In genomic region chr17:33091630-33092029, GRCm38 (mm10) we compare ENCODE assay signal across 13 mouse cellular contexts. TPM values are rescaled to one million over a fixed set of nuclear protein-coding genes. Genes with fewer than 3 reads are reported as not detected.
DNase-seq lines count a peak whose midpoint lies in the region; ATAC-seq and TF ChIP-seq lines count a peak whose summit lies in the region.
"Had no signal": no experiment of that assay in that cellular context is flagged by ENCODE, and none has a peak within 500 bp of the region (broad histone marks: within the 10 kb centered on the region; RNA-seq: fewer than 3 reads in every experiment).

No protein-coding gene starts in this region.

- H3K27me3 ChIP-seq in intestine, embryonic 14.5 days (replicated peaks; ENCODE audit: control insufficient read depth, insufficient read depth, low read length), result no peaks in the 10 kb centered on the region
- no peaks in the 10 kb centered on the region for H3K27me3 ChIP-seq in intestine, postnatal 0 days (replicated peaks; ENCODE audit: control insufficient read depth, insufficient read depth, low read length)
- H3K27me3 ChIP-seq in hindbrain, embryonic 12.5 days, result no peaks in the 10 kb centered on the region
- no peaks in the 10 kb centered on the region for H3K27me3 ChIP-seq in lung, embryonic 16.5 days (ENCODE audit: control insufficient read depth, insufficient read depth, low read depth, low read length)
- H3K27me3 ChIP-seq in midbrain, postnatal 0 days (ENCODE audit: insufficient read depth, low read length), result no peaks in the 10 kb centered on the region
- H3K27me3 ChIP-seq: embryonic facial prominence, embryonic 15.5 days had no signal

- peaks cover 13% of the 10 kb centered on the region; the same call in 1 of the 2 replicates for H3K4me1 ChIP-seq in intestine, embryonic 14.5 days (replicated peaks; ENCODE audit: control insufficient read depth, insufficient read depth, low read length)
- H3K4me1 ChIP-seq in intestine, postnatal 0 days (replicated peaks; ENCODE audit: control insufficient read depth, insufficient read depth, low read length), result peaks cover 6% of the 10 kb centered on the region
- H3K4me1 ChIP-seq in hindbrain, embryonic 12.5 days, result peaks cover 18% of the 10 kb centered on the region
- peaks cover 12% of the 10 kb centered on the region for H3K4me1 ChIP-seq in lung, embryonic 16.5 days (replicated peaks; ENCODE audit: control insufficient read depth, insufficient read depth, low read length)
- H3K4me1 ChIP-seq in midbrain, postnatal 0 days (ENCODE audit: insufficient read depth, low read length), result peaks cover 4% of the 10 kb centered on the region; the same call in 1 of the 2 replicates

- DNase-seq in intestine, embryonic 14.5 days (ENCODE audit: low spot score), result no peak
- DNase-seq in midbrain, postnatal 0 days (ENCODE audit: low spot score), result no peak
- DNase-seq in thymus, postnatal 36 days, result no peak
- no peak for DNase-seq in right cerebral cortex, postnatal 14 days
- DNase-seq in gastrocnemius, postnatal 36 days, result no peak

- H3K4me3 ChIP-seq in intestine, embryonic 14.5 days (ENCODE audit: low read depth, low read length), result no peak overlapping the region
- H3K4me3 ChIP-seq in intestine, postnatal 0 days (ENCODE audit: low read depth, low read length), result no peak overlapping the region
- no peak overlapping the region for H3K4me3 ChIP-seq in hindbrain, embryonic 12.5 days
- H3K4me3 ChIP-seq in lung, embryonic 16.5 days (ENCODE audit: low read length), result no peak overlapping the region; the same call in 1 of the 2 replicates
- H3K4me3 ChIP-seq in midbrain, postnatal 0 days (ENCODE audit: low read depth, low read length), result 0 out of 2 replicates have a peak overlapping the region, but pooled peaks have one; percentile 71

- intact Hi-C loops in gastrocnemius, postnatal 36 days (cut with DNase I), result loop anchor here (10.0 kb wide), 1 partner anchor 303 kb away; the partner anchor contains the start of gene Zfp101

- no peaks in the 10 kb centered on the region for H3K36me3 ChIP-seq in intestine, embryonic 14.5 days (ENCODE audit: control insufficient read depth, insufficient read depth, low read length)
- no peaks in the 10 kb centered on the region for H3K36me3 ChIP-seq in intestine, postnatal 0 days (ENCODE audit: control insufficient read depth, insufficient read depth)
- no peaks in the 10 kb centered on the region for H3K36me3 ChIP-seq in hindbrain, embryonic 12.5 days
- no peaks in the 10 kb centered on the region; the same call in 1 of the 2 replicates for H3K36me3 ChIP-seq in lung, embryonic 16.5 days (ENCODE audit: control insufficient read depth, insufficient read depth, low read length)
- no peaks in the 10 kb centered on the region for H3K36me3 ChIP-seq in midbrain, postnatal 0 days (ENCODE audit: insufficient read depth, low read length)
- H3K36me3 ChIP-seq: embryonic facial prominence, embryonic 15.5 days had no signal

- peak overlapping the region; percentile 59; the same call in 1 of the 2 replicates for H3K4me2 ChIP-seq in intestine, embryonic 14.5 days (ENCODE audit: low read length)
- H3K4me2 ChIP-seq in intestine, postnatal 0 days (replicated peaks; ENCODE audit: low read depth), result no peak overlapping the region; the same call in 1 of the 2 replicates
- H3K4me2 ChIP-seq in hindbrain, embryonic 12.5 days (replicated peaks), result 0 out of 2 replicates have a peak overlapping the region, but pooled peaks have one; percentile 63
- H3K4me2 ChIP-seq in lung, embryonic 16.5 days (ENCODE audit: low read depth, low read length), result no peak overlapping the region
- H3K4me2 ChIP-seq in midbrain, postnatal 0 days (ENCODE audit: low read depth, low read length, poor library complexity, severe bottlenecking), result peak overlapping the region; percentile 49

- TF ChIP-seq CTCF in intestine, postnatal 0 days (IDR thresholded peaks at IDR 0.05; ENCODE audit: low read depth), result no peak
- TF ChIP-seq CTCF in midbrain, postnatal 0 days (IDR thresholded peaks at IDR 0.05), result no peak

- H3K9me3 ChIP-seq in intestine, embryonic 14.5 days (ENCODE audit: control insufficient read depth, low read length), result no peaks in the 10 kb centered on the region
- no peaks in the 10 kb centered on the region for H3K9me3 ChIP-seq in intestine, postnatal 0 days (ENCODE audit: control insufficient read depth)
- no peaks in the 10 kb centered on the region for H3K9me3 ChIP-seq in hindbrain, embryonic 12.5 days (replicated peaks)
- H3K9me3 ChIP-seq in lung, embryonic 16.5 days (ENCODE audit: control insufficient read depth, low read length), result no peaks in the 10 kb centered on the region
- H3K9me3 ChIP-seq in midbrain, postnatal 0 days (ENCODE audit: low read length), result no peaks in the 10 kb centered on the region
- H3K9me3 ChIP-seq: embryonic facial prominence, embryonic 15.5 days had no signal

- 0 out of 2 replicates have a peak overlapping the region, but pooled peaks have one; percentile 89 for H3K27ac ChIP-seq in intestine, embryonic 14.5 days (ENCODE audit: low read depth)
- no peak overlapping the region for H3K27ac ChIP-seq in intestine, postnatal 0 days (ENCODE audit: low read depth, low read length)
- H3K27ac ChIP-seq in hindbrain, embryonic 12.5 days, result no peak overlapping the region
- no peak overlapping the region; the same call in 1 of the 2 replicates for H3K27ac ChIP-seq in lung, embryonic 16.5 days (ENCODE audit: low read length)
- peak overlapping the region; percentile 91 for H3K27ac ChIP-seq in midbrain, postnatal 0 days (ENCODE audit: low read depth, low read length)
- H3K27ac ChIP-seq: liver, embryonic 14.5 days had no signal

- no peak overlapping the region for H3K9ac ChIP-seq in intestine, embryonic 14.5 days (ENCODE audit: low read length)
- H3K9ac ChIP-seq in intestine, postnatal 0 days (ENCODE audit: low read depth, low read length), result no peak overlapping the region
- H3K9ac ChIP-seq in hindbrain, embryonic 12.5 days, result no peak overlapping the region
- no peak overlapping the region for H3K9ac ChIP-seq in lung, embryonic 16.5 days (ENCODE audit: low read length)
- no peak overlapping the region for H3K9ac ChIP-seq in midbrain, postnatal 0 days (replicated peaks; ENCODE audit: low read length, poor library complexity, severe bottlenecking)

- no peak for ATAC-seq in intestine, embryonic 14.5 days (replicated peaks; ENCODE audit: low FRiP score, low TSS enrichment, low read depth)
- no peak for ATAC-seq in intestine, postnatal 0 days
- ATAC-seq in hindbrain, embryonic 12.5 days (ENCODE audit: low FRiP score), result no peak
- peak; percentile 76 for ATAC-seq in lung, embryonic 16.5 days (ENCODE audit: low read depth)
- no peak for ATAC-seq in midbrain, postnatal 0 days (ENCODE audit: low FRiP score)

- WGBS in intestine, embryonic 14.5 days, result 74% methylated on average over 1 of the region's 1 CpGs
- WGBS in intestine, postnatal 0 days, result 88% methylated on average over 1 of the region's 1 CpGs
- WGBS in hindbrain, embryonic 12.5 days, result 73% methylated on average over 1 of the region's 1 CpGs
- WGBS in lung, embryonic 16.5 days, result 54% methylated on average over 1 of the region's 1 CpGs
- 41% methylated on average over 1 of the region's 1 CpGs for WGBS in midbrain, postnatal 0 days

RNA-seq across cellular contexts. Expression of gene Zfp563, which starts 2.5 kb away (rescaled TPM):
- polyA plus RNA-seq in intestine, embryonic 14.5 days (2014; fragmentation: Nextera tagmentation; extraction: Ambion mirVana), result 6.6 and 7.1 TPM in 2 replicates
- polyA plus RNA-seq in intestine, postnatal 0 days (2015; fragmentation: Nextera tagmentation; extraction: Ambion mirVana), result 3.3 TPM in 2 replicates
- 15.6 and 18.2 TPM in 2 replicates for polyA plus RNA-seq in hindbrain, embryonic 12.5 days (2016; fragmentation: Nextera tagmentation; extraction: Ambion mirVana)
- 9.6 TPM in 2 replicates for polyA plus RNA-seq in lung, embryonic 16.5 days (2015; fragmentation: Nextera tagmentation; extraction: Ambion mirVana)
- total RNA-seq in midbrain, postnatal 0 days (2014; rRNA removed), result 21.9 and 26.0 TPM in 2 replicates
- 11.7 and 13.1 TPM in 2 replicates for polyA plus RNA-seq in midbrain, postnatal 0 days (2015; fragmentation: Nextera tagmentation; extraction: Ambion mirVana)
- total RNA-seq in gastrocnemius, postnatal 36 days (2021), result 1 to 10 TPM; 3.1 to 4.8 TPM

RNA-seq across cellular contexts. Expression of gene 4921501E09Rik, which starts 23.8 kb away (rescaled TPM):
- polyA plus RNA-seq in intestine, embryonic 14.5 days (2014; fragmentation: Nextera tagmentation; extraction: Ambion mirVana), result not detected in 2 replicates
- not detected in 2 replicates for polyA plus RNA-seq in intestine, postnatal 0 days (2015; fragmentation: Nextera tagmentation; extraction: Ambion mirVana)
- polyA plus RNA-seq in hindbrain, embryonic 12.5 days (2016; fragmentation: Nextera tagmentation; extraction: Ambion mirVana), result not detected in 2 replicates
- not detected in 2 replicates for polyA plus RNA-seq in lung, embryonic 16.5 days (2015; fragmentation: Nextera tagmentation; extraction: Ambion mirVana)
- total RNA-seq in midbrain, postnatal 0 days (2014; rRNA removed), result not detected in 2 replicates
- not detected in 2 replicates for polyA plus RNA-seq in midbrain, postnatal 0 days (2015; fragmentation: Nextera tagmentation; extraction: Ambion mirVana)
- total RNA-seq in gastrocnemius, postnatal 36 days (2021), result not detected
- total RNA-seq: left cerebral cortex, adult 18-20 months had no signal
- polyA plus RNA-seq: cerebellum, adult 2 months; embryonic facial prominence, embryonic 15.5 days; heart, postnatal 0 days; liver, embryonic 14.5 days had no signal

RNA-seq across cellular contexts. Expression of gene Morc2b, which starts 47.9 kb away (rescaled TPM):
- not detected in 2 replicates for polyA plus RNA-seq in intestine, embryonic 14.5 days (2014; fragmentation: Nextera tagmentation; extraction: Ambion mirVana)
- polyA plus RNA-seq in intestine, postnatal 0 days (2015; fragmentation: Nextera tagmentation; extraction: Ambion mirVana), result not detected in 2 replicates
- polyA plus RNA-seq in hindbrain, embryonic 12.5 days (2016; fragmentation: Nextera tagmentation; extraction: Ambion mirVana), result 0.18 TPM in 1 of 2 replicates, not detected in the other
- not detected in 2 replicates for polyA plus RNA-seq in lung, embryonic 16.5 days (2015; fragmentation: Nextera tagmentation; extraction: Ambion mirVana)
- 0.09 and 0.11 TPM in 2 replicates for total RNA-seq in midbrain, postnatal 0 days (2014; rRNA removed)
- polyA plus RNA-seq in midbrain, postnatal 0 days (2015; fragmentation: Nextera tagmentation; extraction: Ambion mirVana), result 0.15 and 0.27 TPM in 2 replicates
- under 1 TPM; 0.07 to 0.20 TPM for total RNA-seq in gastrocnemius, postnatal 36 days (2021)
- polyA plus RNA-seq: liver, embryonic 14.5 days had no signal

RNA-seq across cellular contexts. Expression of gene Zfp763, which starts 58.4 kb away (rescaled TPM):
- 12.6 and 16.1 TPM in 2 replicates for polyA plus RNA-seq in intestine, embryonic 14.5 days (2014; fragmentation: Nextera tagmentation; extraction: Ambion mirVana)
- 3.7 and 4.1 TPM in 2 replicates for polyA plus RNA-seq in intestine, postnatal 0 days (2015; fragmentation: Nextera tagmentation; extraction: Ambion mirVana)
- polyA plus RNA-seq in hindbrain, embryonic 12.5 days (2016; fragmentation: Nextera tagmentation; extraction: Ambion mirVana), result 22.6 and 25.4 TPM in 2 replicates
- 13.6 and 14.9 TPM in 2 replicates for polyA plus RNA-seq in lung, embryonic 16.5 days (2015; fragmentation: Nextera tagmentation; extraction: Ambion mirVana)
- total RNA-seq in midbrain, postnatal 0 days (2014; rRNA removed), result 10.8 and 20.8 TPM in 2 replicates
- 18.2 and 19.7 TPM in 2 replicates for polyA plus RNA-seq in midbrain, postnatal 0 days (2015; fragmentation: Nextera tagmentation; extraction: Ambion mirVana)
- total RNA-seq in gastrocnemius, postnatal 36 days (2021), result 1 to 10 TPM; 1.5 to 2.4 TPM

Comparison
In these comparisons a context has a peak if more than half of its experiments do, and no peak if none do; other contexts are left out.
1. H3K27ac ChIP-seq: peak in intestine, embryonic 14.5 days (single experiment) and midbrain, postnatal 0 days (single experiment); none in intestine, postnatal 0 days (single experiment), hindbrain, embryonic 12.5 days (single experiment) and lung, embryonic 16.5 days (single experiment).
2. H3K4me2 ChIP-seq: peak in intestine, embryonic 14.5 days (single experiment), hindbrain, embryonic 12.5 days (single experiment) and midbrain, postnatal 0 days (single experiment); none in intestine, postnatal 0 days (single experiment) and lung, embryonic 16.5 days (single experiment).